Mouse (Mus musculus): ENCODE measurements around the gene Nr1d1. TPM values are rescaled to one million over a fixed set of nuclear protein-coding genes. Genes with fewer than 3 reads are reported as not detected.

Gene Nr1d1
- polyA plus RNA-seq, 1 experiment from 2014 or later, result 6.4 TPM

DNA sequence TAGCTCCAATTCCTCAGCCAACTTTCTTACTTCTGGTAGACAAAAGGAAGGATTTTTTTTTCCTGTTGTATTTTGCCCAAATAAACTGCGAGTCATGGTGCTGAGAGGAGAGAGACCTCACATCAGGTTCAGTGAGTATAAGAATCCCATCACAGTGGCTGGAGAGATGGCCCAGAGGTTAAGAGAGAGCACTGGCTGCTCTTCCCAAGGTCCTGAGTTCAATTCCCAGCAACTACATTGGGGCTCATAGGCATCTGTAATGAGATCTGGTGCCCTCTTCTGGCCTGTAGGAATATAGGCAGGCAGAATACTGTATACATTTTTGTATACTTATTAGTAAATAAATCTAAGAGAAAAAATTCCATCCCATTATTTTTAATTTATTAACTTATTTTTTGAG, 12.6 kb upstream of the Nr1d1 start:
- Histone ChIP-seq H3K9me3 (no peaks in the 10 kb centered on the region), H3K27me3 (replicated peaks) (no peaks in the 10 kb centered on the region), H3K27ac (replicated peaks) (peak overlapping the region; percentile 98), H3K4me3 (no peak overlapping the region), H3K4me1 (peaks cover 72% of the 10 kb centered on the region), H3K36me3 (no peaks in the 10 kb centered on the region), H3K4me2 (peak overlapping the region; percentile 67; the same call in 1 of the 2 replicates), H3K9ac (no peak overlapping the region; the same call in 1 of the 2 replicates)
- WGBS, result 96% methylated on average over 1 of the region's 1 CpGs
- ATAC-seq (ENCODE audit: extremely low read depth, insufficient number of reproducible peaks, low FRiP score, low TSS enrichment), result no peak

DNA sequence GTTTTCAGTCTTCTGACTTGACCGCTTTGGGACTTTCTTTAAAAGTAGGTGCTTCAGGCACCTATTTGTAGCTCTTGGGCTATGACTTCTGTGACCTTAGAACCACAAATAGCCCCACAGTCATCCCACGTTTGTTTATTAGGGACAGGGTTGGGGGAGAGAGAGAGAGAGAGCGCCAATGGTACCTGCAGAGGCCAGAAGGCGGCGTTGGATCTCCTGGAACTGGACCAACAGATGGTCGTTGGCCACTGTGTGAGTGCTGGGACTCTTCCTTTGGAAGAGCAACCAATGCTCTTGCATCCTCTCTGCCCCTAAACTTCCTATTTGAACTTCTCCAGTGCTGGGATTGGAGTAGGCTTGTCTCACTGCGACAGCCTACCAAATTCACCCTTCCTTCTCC, 12.1 kb upstream of the Nr1d1 start:
- no peaks in the 10 kb centered on the region for H3K36me3 ChIP-seq
- 18% methylated on average over 7 of the region's 7 CpGs for WGBS
- H3K9me3 ChIP-seq, result no peaks in the 10 kb centered on the region
- no peaks in the 10 kb centered on the region for H3K27me3 ChIP-seq (replicated peaks)
- peak overlapping the region; percentile 27; the same call in 1 of the 2 replicates for H3K4me3 ChIP-seq
- peak overlapping the region; percentile 51 for H3K9ac ChIP-seq
- ATAC-seq (ENCODE audit: extremely low read depth, insufficient number of reproducible peaks, low FRiP score, low TSS enrichment), result no peak
- H3K4me1 ChIP-seq, result peaks cover 72% of the 10 kb centered on the region
- peak overlapping the region; percentile 67 for H3K4me2 ChIP-seq
- peak overlapping the region; percentile 98 for H3K27ac ChIP-seq (replicated peaks)

DNA sequence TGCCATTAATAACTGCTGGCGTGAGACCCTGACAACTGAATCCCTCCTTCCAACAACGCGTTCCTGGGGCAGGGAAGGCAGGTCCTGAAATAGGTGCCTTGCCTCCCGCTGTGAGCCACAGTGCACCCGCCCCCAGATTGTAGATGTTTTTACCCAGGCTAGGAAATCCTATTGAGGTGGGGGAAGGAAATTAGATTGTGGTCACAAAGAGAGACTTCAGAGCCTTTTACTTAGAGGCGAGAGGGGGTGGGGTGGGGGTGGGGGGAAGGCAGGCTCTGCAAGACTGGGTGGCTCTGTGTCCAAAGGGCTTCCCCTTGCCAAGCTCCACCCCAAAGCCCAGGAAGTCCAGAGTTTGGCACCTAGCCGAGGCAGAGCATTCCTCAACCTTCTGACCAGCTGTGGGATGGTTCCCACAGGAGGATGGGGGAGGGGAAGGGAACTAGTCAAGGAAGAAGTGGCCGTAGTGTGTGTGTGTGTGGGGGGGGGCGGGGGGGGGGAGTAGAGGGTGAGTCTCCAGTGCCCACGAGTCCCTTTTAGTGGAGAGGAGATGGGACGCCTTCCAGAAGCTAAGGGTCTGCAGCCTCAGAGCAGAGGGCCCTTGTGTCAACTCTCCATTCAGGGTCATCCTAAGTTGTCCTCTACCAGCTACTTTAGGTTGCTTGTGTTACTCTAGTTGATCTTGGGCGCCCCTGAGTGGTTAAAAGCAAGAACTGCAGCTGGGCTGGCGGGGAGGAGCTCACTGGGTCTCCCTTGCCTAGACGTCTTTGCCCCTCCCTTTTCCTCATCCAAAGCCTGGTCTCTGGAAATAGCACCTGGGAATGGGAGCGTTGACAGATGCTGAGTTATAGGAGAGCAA, 11.5 kb upstream of the Nr1d1 start:
- Histone ChIP-seq H3K9ac (peak overlapping the region; percentile 74), H3K4me3 (peak overlapping the region; percentile 27), H3K27me3 (replicated peaks) (no peaks in the 10 kb centered on the region), H3K4me1 (peaks cover 75% of the 10 kb centered on the region), H3K9me3 (no peaks in the 10 kb centered on the region), H3K36me3 (no peaks in the 10 kb centered on the region), H3K27ac (replicated peaks) (peak overlapping the region; percentile 98), H3K4me2 (peak overlapping the region; percentile 67)
- ATAC-seq (ENCODE audit: extremely low read depth, insufficient number of reproducible peaks, low FRiP score, low TSS enrichment), result peak; percentile 40
- WGBS, result 2% methylated on average over 14 of the region's 15 CpGs

DNA sequence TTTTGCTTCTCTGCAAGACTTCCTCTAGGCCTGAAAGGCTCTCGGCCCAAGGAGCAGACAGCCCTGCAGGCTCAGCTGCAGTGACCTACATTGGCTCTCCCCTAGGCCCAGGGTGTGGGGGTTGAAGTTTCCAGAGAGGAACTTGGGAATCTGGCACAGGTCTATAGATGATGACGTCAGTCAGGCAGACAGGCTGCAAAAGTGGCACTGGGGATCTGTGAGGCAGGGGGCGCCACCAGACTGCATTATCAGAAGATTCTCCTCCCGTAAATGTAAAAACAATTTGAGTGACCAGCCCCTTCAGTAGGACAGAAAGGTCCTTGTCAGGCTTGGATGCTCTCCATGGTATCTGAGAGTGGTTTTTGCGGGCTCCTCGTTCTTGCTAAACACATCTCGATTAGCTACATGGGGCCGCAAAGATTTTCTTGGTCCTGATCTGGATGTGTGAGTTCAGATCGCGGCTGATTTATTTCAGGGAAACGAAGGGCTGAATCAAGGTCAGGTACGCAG, 10.7 kb upstream of the Nr1d1 start:
- Histone ChIP-seq H3K27me3 (replicated peaks) (no peaks in the 10 kb centered on the region), H3K4me3 (peak overlapping the region; percentile 27), H3K36me3 (no peaks in the 10 kb centered on the region), H3K4me1 (peaks cover 80% of the 10 kb centered on the region), H3K27ac (replicated peaks) (peak overlapping the region; percentile 98), H3K9ac (peak overlapping the region; percentile 74), H3K4me2 (peak overlapping the region; percentile 67), H3K9me3 (no peaks in the 10 kb centered on the region)
- ATAC-seq (ENCODE audit: extremely low read depth, insufficient number of reproducible peaks, low FRiP score, low TSS enrichment), result no peak
- WGBS, result 4% methylated on average over 12 of the region's 12 CpGs

DNA sequence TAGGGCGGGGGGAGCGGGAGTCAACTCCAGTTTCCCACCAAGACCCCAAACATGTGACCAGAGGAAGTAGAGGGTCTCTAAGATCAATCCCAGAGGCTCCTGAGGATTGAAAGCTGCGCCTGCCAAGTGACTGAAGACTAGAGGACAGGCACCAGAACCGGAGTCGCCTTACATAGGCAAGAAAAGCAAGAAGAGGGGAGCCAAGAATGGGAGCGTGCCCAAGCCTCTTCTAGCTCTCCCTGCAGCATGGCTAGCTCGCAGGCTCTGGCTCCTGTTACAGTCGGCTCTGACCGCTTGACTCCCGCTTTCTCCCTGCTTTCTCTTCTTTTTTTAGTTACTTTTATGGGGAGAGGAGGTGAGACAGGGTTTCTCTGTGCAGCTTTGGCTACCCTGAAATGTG, 10.1 kb upstream of the Nr1d1 start:
- ATAC-seq (ENCODE audit: extremely low read depth, insufficient number of reproducible peaks, low FRiP score, low TSS enrichment), result no peak
- peak overlapping the region; percentile 98 for H3K27ac ChIP-seq (replicated peaks)
- no peaks in the 10 kb centered on the region for H3K36me3 ChIP-seq
- 53% methylated on average over 10 of the region's 10 CpGs for WGBS
- H3K9ac ChIP-seq, result peak overlapping the region; percentile 74
- H3K4me3 ChIP-seq, result no peak overlapping the region
- peaks cover 80% of the 10 kb centered on the region for H3K4me1 ChIP-seq
- no peaks in the 10 kb centered on the region for H3K9me3 ChIP-seq
- H3K27me3 ChIP-seq (replicated peaks), result no peaks in the 10 kb centered on the region
- peak overlapping the region; percentile 67 for H3K4me2 ChIP-seq

DNA sequence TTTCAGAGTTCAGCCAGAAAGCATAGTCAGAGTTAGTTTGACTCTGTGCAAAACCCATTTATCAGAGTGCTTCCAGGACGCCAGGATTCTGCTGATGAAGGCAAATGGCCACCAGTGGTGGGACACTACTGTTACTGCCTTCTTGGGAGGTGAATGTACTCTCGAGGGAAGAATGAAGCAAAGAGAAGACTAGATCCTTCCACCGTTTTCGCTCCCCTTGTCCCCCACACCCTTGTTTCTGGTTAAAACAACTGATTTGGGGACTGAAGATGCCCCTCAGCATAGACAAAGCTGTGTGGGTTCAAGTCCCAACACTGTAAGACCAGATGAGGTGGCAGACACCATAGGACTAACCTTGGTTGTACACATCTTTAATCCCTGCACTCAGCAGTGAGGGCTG, 9.0 kb upstream of the Nr1d1 start:
- H3K27ac ChIP-seq (replicated peaks), result peak overlapping the region; percentile 98
- peak overlapping the region; percentile 78 for H3K9ac ChIP-seq
- no peaks in the 10 kb centered on the region for H3K36me3 ChIP-seq
- no peaks in the 10 kb centered on the region for H3K27me3 ChIP-seq (replicated peaks)
- 64% methylated on average over 4 of the region's 4 CpGs for WGBS
- peak overlapping the region; percentile 67 for H3K4me2 ChIP-seq
- ATAC-seq (ENCODE audit: extremely low read depth, insufficient number of reproducible peaks, low FRiP score, low TSS enrichment), result no peak
- H3K9me3 ChIP-seq, result no peaks in the 10 kb centered on the region
- peaks cover 74% of the 10 kb centered on the region for H3K4me1 ChIP-seq
- no peak overlapping the region for H3K4me3 ChIP-seq

DNA sequence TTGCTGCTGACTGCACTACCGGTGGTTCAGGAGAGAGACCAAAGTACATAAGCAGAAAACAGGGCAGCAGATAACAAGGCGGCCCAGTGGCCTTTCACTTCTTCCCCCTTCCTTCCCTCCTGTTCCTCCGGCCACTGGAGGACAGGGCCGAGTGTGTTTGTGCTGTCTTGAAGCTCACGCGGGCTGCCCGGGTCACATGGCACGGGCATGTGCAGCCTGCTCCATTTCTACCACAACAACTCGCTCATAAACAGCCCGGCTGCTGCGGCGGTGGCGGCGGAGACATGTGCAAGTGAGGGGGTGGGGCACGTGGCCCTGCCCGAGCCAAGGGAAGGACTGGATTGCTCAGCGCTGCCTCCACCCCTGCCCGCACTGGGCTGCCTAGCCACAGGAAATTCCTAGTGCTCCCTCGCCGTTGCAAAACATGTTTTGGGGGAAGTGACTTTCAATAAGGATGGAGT, 8.1 kb upstream of the Nr1d1 start:
- under 1% methylated on average over 20 of the region's 20 CpGs for WGBS
- peak overlapping the region; percentile 67 for H3K4me2 ChIP-seq

DNA sequence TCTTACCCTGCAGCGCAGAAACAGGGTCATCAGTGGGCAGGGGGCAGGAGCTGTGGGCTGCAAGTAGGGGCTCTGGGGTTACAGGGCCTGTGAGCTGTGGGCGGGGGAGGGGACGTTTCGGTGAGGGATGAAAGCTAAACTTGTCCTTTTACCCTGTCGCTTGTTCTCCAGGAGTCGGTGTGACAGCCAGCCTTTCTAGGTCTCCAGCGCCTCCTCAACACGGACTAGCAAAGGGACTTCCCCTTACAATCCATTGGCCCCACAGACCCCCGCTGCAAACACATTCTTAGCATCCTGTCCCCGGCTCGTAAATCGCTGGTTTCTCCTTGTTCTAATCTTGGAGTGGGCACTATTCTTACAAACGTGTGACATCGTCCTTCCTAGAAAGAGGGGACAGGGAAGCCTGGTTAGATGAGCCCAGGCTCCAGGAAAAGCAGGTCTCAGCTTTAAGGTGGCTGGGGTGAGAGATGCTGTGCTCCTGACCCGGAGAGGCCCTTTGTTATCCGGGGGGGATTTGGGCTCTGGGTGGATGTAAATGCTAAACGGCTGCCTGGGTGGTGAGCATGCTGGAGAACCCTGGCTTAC, 7.6 kb upstream of the Nr1d1 start:
- Histone ChIP-seq H3K27me3 (replicated peaks) (no peaks in the 10 kb centered on the region), H3K4me1 (peaks cover 69% of the 10 kb centered on the region), H3K9me3 (no peaks in the 10 kb centered on the region), H3K36me3 (no peaks in the 10 kb centered on the region), H3K9ac (peak overlapping the region; percentile 78), H3K4me3 (peak overlapping the region; percentile 40), H3K4me2 (peak overlapping the region; percentile 67), H3K27ac (replicated peaks) (peak overlapping the region; percentile 98)
- ATAC-seq (ENCODE audit: extremely low read depth, insufficient number of reproducible peaks, low FRiP score, low TSS enrichment), result no peak
- 5% methylated on average over 17 of the region's 17 CpGs for WGBS

More for the DNA sequence above, 8.1 kb upstream of the Nr1d1 start:
- Histone ChIP-seq H3K4me1 (peaks cover 70% of the 10 kb centered on the region), H3K27me3 (replicated peaks) (no peaks in the 10 kb centered on the region), H3K9me3 (no peaks in the 10 kb centered on the region), H3K4me3 (peak overlapping the region; percentile 40), H3K27ac (replicated peaks) (peak overlapping the region; percentile 98), H3K9ac (peak overlapping the region; percentile 78), H3K36me3 (no peaks in the 10 kb centered on the region)
- ATAC-seq (ENCODE audit: extremely low read depth, insufficient number of reproducible peaks, low FRiP score, low TSS enrichment), result peak; percentile 56

DNA sequence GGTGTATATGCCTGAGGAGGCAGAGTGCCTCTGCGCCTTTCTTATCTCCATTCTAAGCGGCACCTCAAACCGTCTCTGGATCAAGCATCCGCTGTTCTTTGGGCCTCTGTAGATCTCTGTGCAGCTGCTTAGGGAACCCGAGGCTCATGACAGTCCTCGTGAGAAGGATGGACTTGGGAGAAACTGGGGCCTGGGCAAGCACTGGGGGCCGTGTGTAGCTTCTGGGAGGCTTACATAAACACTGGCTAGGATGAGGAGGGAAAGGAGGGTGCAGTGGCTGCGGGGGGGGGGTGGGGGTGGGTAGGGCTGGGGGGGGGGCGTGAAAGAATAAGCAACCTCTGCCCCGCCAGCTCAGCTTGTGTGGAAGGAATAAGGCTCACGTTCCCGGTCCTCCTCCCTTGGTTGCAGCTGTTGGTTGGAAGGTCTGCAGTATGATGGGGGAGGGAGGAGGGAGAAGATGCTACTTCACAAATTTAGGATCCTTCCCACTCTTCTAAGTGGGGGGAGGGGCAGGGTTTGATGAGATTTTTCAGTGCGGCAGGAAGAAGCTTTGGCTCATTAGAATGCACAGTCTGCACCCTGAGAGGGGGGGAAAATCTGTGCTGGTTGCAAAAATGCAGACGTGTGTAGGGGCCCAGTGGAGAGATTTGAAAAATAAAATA, 6.8 kb upstream of the Nr1d1 start:
- no peak overlapping the region for H3K4me3 ChIP-seq
- no peaks in the 10 kb centered on the region for H3K9me3 ChIP-seq
- 13% methylated on average over 14 of the region's 14 CpGs for WGBS
- no peaks in the 10 kb centered on the region for H3K27me3 ChIP-seq (replicated peaks)
- ATAC-seq (ENCODE audit: extremely low read depth, insufficient number of reproducible peaks, low FRiP score, low TSS enrichment), result no peak
- H3K36me3 ChIP-seq, result no peaks in the 10 kb centered on the region
- H3K4me2 ChIP-seq, result peak overlapping the region; percentile 67
- peaks cover 69% of the 10 kb centered on the region for H3K4me1 ChIP-seq
- peak overlapping the region; percentile 98 for H3K27ac ChIP-seq (replicated peaks)
- peak overlapping the region; percentile 78 for H3K9ac ChIP-seq

DNA sequence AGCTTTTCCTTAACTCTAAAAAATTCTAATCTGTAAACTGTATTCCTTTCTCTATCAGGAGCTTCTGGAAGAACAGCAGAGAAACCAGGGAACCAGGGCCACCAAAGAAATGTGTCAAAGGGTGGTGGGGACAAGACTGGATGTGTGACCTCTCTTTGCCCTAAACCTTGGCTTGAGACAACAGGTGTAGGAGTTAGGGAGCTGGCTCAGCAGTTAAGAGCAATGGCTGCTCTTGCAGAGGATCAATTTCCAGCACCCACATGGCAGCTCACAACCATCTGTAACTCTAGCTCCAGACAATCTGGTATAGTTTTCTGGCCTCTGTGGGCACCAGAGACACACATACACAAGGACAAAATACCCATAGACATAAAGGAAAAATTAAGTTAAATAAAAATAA, 2.8 kb upstream of the Nr1d1 start:
- H3K4me2 ChIP-seq, result no peak overlapping the region
- no peak for ATAC-seq (ENCODE audit: extremely low read depth, insufficient number of reproducible peaks, low FRiP score, low TSS enrichment)

More for the DNA sequence above, 2.8 kb upstream of the Nr1d1 start:
- Histone ChIP-seq H3K27me3 (replicated peaks) (no peaks in the 10 kb centered on the region), H3K27ac (replicated peaks) (peak overlapping the region; percentile 99), H3K9ac (0 out of 2 replicates have a peak overlapping the region, but pooled peaks have one; percentile 50), H3K4me3 (no peak overlapping the region), H3K36me3 (no peaks in the 10 kb centered on the region), H3K9me3 (no peaks in the 10 kb centered on the region), H3K4me1 (peaks cover 68% of the 10 kb centered on the region)

Data from heart, embryonic 13.5 days (tissue).